Mouse (Mus musculus): ENCODE data around the gene Dlk2. TPM values are rescaled to one million over a fixed set of nuclear protein-coding genes. Genes with fewer than 3 reads are reported as not detected.

Dlk2 gene
- polyA plus RNA-seq, 1 experiment, result 11.3 TPM

- Histone ChIP-seq H3K27me3 (ENCODE audit: control insufficient read depth, insufficient read depth, low read length) (no peaks in the 10 kb centered on the region), H3K36me3 (ENCODE audit: control insufficient read depth, insufficient read depth, low read length) (no peaks in the 10 kb centered on the region), H3K27ac (ENCODE audit: control insufficient read depth, insufficient read depth, low read length) (peak overlapping the region; percentile 26; the same call in 1 of the 2 replicates), H3K4me1 (replicated peaks; ENCODE audit: control insufficient read depth, insufficient read depth, low read length) (peaks cover 40% of the 10 kb centered on the region), H3K4me3 (ENCODE audit: control insufficient read depth, insufficient read depth, low read length) (no peak overlapping the region)
- WGBS, result 60% methylated on average over 11 of the region's 11 CpGs
- no peak for DNase-seq
- TF ChIP-seq CTCF (IDR thresholded peaks at IDR 0.05; ENCODE audit: borderline replicate concordance, control insufficient read depth, extremely low read depth, insufficient read depth, low read length, poor library complexity), result no peak
These were observed 9.5 kb upstream of the Dlk2 start for GRCm38 (mm10) chr17:46287678-46288095.

- peaks cover 13% of the 10 kb centered on the region for H3K4me1 ChIP-seq (replicated peaks; ENCODE audit: control insufficient read depth, insufficient read depth, low read length)
- no peak for DNase-seq
- no peak overlapping the region for H3K27ac ChIP-seq (ENCODE audit: control insufficient read depth, insufficient read depth, low read length)
- WGBS, result 9% methylated on average over 6 of the region's 6 CpGs
- H3K4me3 ChIP-seq (ENCODE audit: control insufficient read depth, insufficient read depth, low read length), result no peak overlapping the region
- no peaks in the 10 kb centered on the region for H3K36me3 ChIP-seq (ENCODE audit: control insufficient read depth, insufficient read depth, low read length)
- no peak for TF ChIP-seq CTCF (IDR thresholded peaks at IDR 0.05; ENCODE audit: borderline replicate concordance, control insufficient read depth, extremely low read depth, insufficient read depth, low read length, poor library complexity)
- TF ChIP-seq POLR2A (IDR thresholded peaks at IDR 0.05; ENCODE audit: control insufficient read depth, extremely low read depth, insufficient read depth, low read length, poor library complexity), result no peak
- peaks cover 12% of the 10 kb centered on the region; the same call in 1 of the 2 replicates for H3K27me3 ChIP-seq (ENCODE audit: control insufficient read depth, insufficient read depth, low read length)
These were observed 620 bp upstream of the Dlk2 start for GRCm38 (mm10) chr17:46296601-46297000.

- no peaks in the 10 kb centered on the region for H3K36me3 ChIP-seq (ENCODE audit: control insufficient read depth, insufficient read depth, low read length)
- no peak for DNase-seq
- peaks cover 12% of the 10 kb centered on the region; the same call in 1 of the 2 replicates for H3K27me3 ChIP-seq (ENCODE audit: control insufficient read depth, insufficient read depth, low read length)
- H3K4me1 ChIP-seq (replicated peaks; ENCODE audit: control insufficient read depth, insufficient read depth, low read length), result peaks cover 13% of the 10 kb centered on the region
- WGBS, result 10% methylated on average over 6 of the region's 6 CpGs
- TF ChIP-seq POLR2A (IDR thresholded peaks at IDR 0.05; ENCODE audit: control insufficient read depth, extremely low read depth, insufficient read depth, low read length, poor library complexity), result no peak
- no peak for TF ChIP-seq CTCF (IDR thresholded peaks at IDR 0.05; ENCODE audit: borderline replicate concordance, control insufficient read depth, extremely low read depth, insufficient read depth, low read length, poor library complexity)
- no peak overlapping the region for H3K4me3 ChIP-seq (ENCODE audit: control insufficient read depth, insufficient read depth, low read length)
- no peak overlapping the region for H3K27ac ChIP-seq (ENCODE audit: control insufficient read depth, insufficient read depth, low read length)
These were observed 225 bp upstream of the Dlk2 start for GRCm38 (mm10) chr17:46297028-46297363.

GRCm38 (mm10) chr17:46298220-46298913, 1.1 kb downstream of the Dlk2 start:
- Histone ChIP-seq H3K27ac (ENCODE audit: control insufficient read depth, insufficient read depth, low read length) (no peak overlapping the region), H3K4me1 (replicated peaks; ENCODE audit: control insufficient read depth, insufficient read depth, low read length) (peaks cover 13% of the 10 kb centered on the region), H3K36me3 (ENCODE audit: control insufficient read depth, insufficient read depth, low read length) (no peaks in the 10 kb centered on the region), H3K27me3 (ENCODE audit: control insufficient read depth, insufficient read depth, low read length) (peaks cover 12% of the 10 kb centered on the region; the same call in 1 of the 2 replicates), H3K4me3 (ENCODE audit: control insufficient read depth, insufficient read depth, low read length) (peak overlapping the region; percentile 26)
- DNase-seq, result peak; percentile 82
- WGBS, result 2% methylated on average over 48 of the region's 48 CpGs
- TF ChIP-seq CTCF (IDR thresholded peaks at IDR 0.05; ENCODE audit: borderline replicate concordance, control insufficient read depth, extremely low read depth, insufficient read depth, low read length, poor library complexity) (peak; percentile 95), POLR2A (IDR thresholded peaks at IDR 0.05; ENCODE audit: control insufficient read depth, extremely low read depth, insufficient read depth, low read length, poor library complexity) (no peak)

- H3K27ac ChIP-seq (ENCODE audit: control insufficient read depth, insufficient read depth, low read length), result no peak overlapping the region
- no peak for DNase-seq
- peaks cover 5% of the 10 kb centered on the region; the same call in 1 of the 2 replicates for H3K27me3 ChIP-seq (ENCODE audit: control insufficient read depth, insufficient read depth, low read length)
- no peaks in the 10 kb centered on the region for H3K36me3 ChIP-seq (ENCODE audit: control insufficient read depth, insufficient read depth, low read length)
- 88% methylated on average over 12 of the region's 12 CpGs for WGBS
- peaks cover 13% of the 10 kb centered on the region for H3K4me1 ChIP-seq (replicated peaks; ENCODE audit: control insufficient read depth, insufficient read depth, low read length)
- H3K4me3 ChIP-seq (ENCODE audit: control insufficient read depth, insufficient read depth, low read length), result no peak overlapping the region
- no peak for TF ChIP-seq CTCF (IDR thresholded peaks at IDR 0.05; ENCODE audit: borderline replicate concordance, control insufficient read depth, extremely low read depth, insufficient read depth, low read length, poor library complexity)
- no peak for TF ChIP-seq POLR2A (IDR thresholded peaks at IDR 0.05; ENCODE audit: control insufficient read depth, extremely low read depth, insufficient read depth, low read length, poor library complexity)
These were observed 4.7 kb downstream of the Dlk2 start for GRCm38 (mm10) chr17:46301892-46302291.

GRCm38 (mm10) chr17:46304184-46304583, 7.0 kb downstream of the Dlk2 start:
- 99% methylated on average over 9 of the region's 9 CpGs for WGBS
- Histone ChIP-seq H3K36me3 (ENCODE audit: control insufficient read depth, insufficient read depth, low read length) (no peaks in the 10 kb centered on the region), H3K4me1 (replicated peaks; ENCODE audit: control insufficient read depth, insufficient read depth, low read length) (no peaks in the 10 kb centered on the region), H3K27ac (ENCODE audit: control insufficient read depth, insufficient read depth, low read length) (no peak overlapping the region), H3K27me3 (ENCODE audit: control insufficient read depth, insufficient read depth, low read length) (no peaks in the 10 kb centered on the region), H3K4me3 (ENCODE audit: control insufficient read depth, insufficient read depth, low read length) (no peak overlapping the region)
- TF ChIP-seq POLR2A (IDR thresholded peaks at IDR 0.05; ENCODE audit: control insufficient read depth, extremely low read depth, insufficient read depth, low read length, poor library complexity) (no peak), CTCF (IDR thresholded peaks at IDR 0.05; ENCODE audit: borderline replicate concordance, control insufficient read depth, extremely low read depth, insufficient read depth, low read length, poor library complexity) (no peak)
- DNase-seq, result no peak

GRCm38 (mm10) chr17:46306956-46307355, 9.7 kb downstream of the Dlk2 start:
- no peak overlapping the region for H3K27ac ChIP-seq (ENCODE audit: control insufficient read depth, insufficient read depth, low read length)
- WGBS, result 95% methylated on average over 15 of the region's 15 CpGs
- H3K4me3 ChIP-seq (ENCODE audit: control insufficient read depth, insufficient read depth, low read length), result no peak overlapping the region
- H3K36me3 ChIP-seq (ENCODE audit: control insufficient read depth, insufficient read depth, low read length), result no peaks in the 10 kb centered on the region
- DNase-seq, result no peak
- H3K4me1 ChIP-seq (replicated peaks; ENCODE audit: control insufficient read depth, insufficient read depth, low read length), result no peaks in the 10 kb centered on the region
- H3K27me3 ChIP-seq (ENCODE audit: control insufficient read depth, insufficient read depth, low read length), result no peaks in the 10 kb centered on the region
- TF ChIP-seq POLR2A (IDR thresholded peaks at IDR 0.05; ENCODE audit: control insufficient read depth, extremely low read depth, insufficient read depth, low read length, poor library complexity) (no peak), CTCF (IDR thresholded peaks at IDR 0.05; ENCODE audit: borderline replicate concordance, control insufficient read depth, extremely low read depth, insufficient read depth, low read length, poor library complexity) (no peak)

Data from thymus, adult 2 months (tissue).